Mouse (Mus musculus) urinary bladder, adult 2 months (tissue): Measurements from ENCODE around the gene Cryz. TPM values are rescaled to one million over a fixed set of nuclear protein-coding genes. Genes with fewer than 3 reads are reported as not detected.

Experiments
- DNase-seq: peaks from one replicate; pipeline ENCODE4 v3.0.0; 2022; ENCODE audit warnings: low spot score
- polyA plus RNA-seq: library from polyadenylated mRNA; depleted of rRNA; stranded (reverse); fragments of >200 nt; gene quantifications from 2 replicates; pipeline ENCODE4 v1.2.3, GENCODE M21; 2012; rRNA removed

Cryz gene
- polyA plus RNA-seq, 1 experiment, result 12.7 TPM

DNA sequence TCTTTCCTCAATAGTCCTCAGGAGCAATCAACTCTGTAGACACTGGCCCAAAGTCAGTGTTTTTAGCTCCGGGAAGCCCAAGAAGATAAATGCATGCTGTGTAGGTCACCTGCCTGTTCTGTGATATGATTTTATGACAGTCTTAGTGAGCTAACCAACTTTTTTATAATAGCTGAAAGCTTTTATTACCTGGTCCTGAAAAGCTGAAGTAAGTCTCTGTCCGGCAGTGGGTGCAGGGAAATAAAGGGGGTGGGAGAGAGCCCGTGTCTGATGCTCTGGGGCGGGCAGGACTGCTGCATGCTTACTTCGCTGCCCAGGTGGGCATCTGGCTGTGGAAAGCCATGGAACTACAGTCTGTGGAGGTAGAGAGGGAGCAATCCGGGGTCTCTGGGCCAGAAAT lies 74.1 kb downstream of the Cryz start:
- DNase-seq, result no peak

DNA sequence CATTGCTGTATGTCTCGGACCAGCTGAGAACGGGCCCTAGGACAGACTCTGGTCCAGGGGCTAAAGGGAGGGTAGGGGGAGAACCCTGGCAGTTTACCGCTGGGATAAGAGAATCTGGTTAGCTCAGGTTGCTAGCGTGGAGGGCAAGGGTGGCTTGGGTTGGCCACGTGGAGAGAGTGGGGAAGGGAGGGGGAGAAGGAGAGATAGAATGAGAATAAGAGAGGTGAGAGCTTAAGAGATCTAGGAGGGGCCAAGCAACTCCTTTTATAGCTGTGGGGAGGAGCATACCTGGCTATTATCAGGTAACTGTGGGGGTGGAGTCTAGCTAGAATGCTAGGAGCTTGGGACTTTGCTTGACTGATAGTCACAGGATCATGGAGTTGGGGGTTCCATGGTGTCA lies 74.5 kb downstream of the Cryz start:
- no peak for DNase-seq

Other genes starting within 250 kb of the Cryz start
- gene Tyw3, start 393 bp downstream of the Cryz start, polyA plus RNA-seq, result 6.0 and 7.9 TPM in 2 replicates
- 0.03 and 0.04 TPM in 2 replicates for gene Erich3, start 67.1 kb downstream of the Cryz start, polyA plus RNA-seq